Mouse (Mus musculus) CH12.LX (cell line): ENCODE data around the gene Hipk2. TPM values are rescaled to one million over a fixed set of nuclear protein-coding genes. Genes with fewer than 3 reads are reported as not detected.
"Not testable (repeated sequence)": the region's sequence is repeated elsewhere in the genome, so short reads cannot be mapped to it uniquely, and the experiment has no call there.

Source experiments
- DNase-seq: peaks from one replicate; pipeline ENCODE4 v3.0.0-alpha.2; 2013; ENCODE audit errors: extremely low read depth
- H3K27ac ChIP-seq: 2 replicates; pipeline ENCODE4 v1.5.1; 2012; ENCODE audit warnings: low read depth, mild to moderate bottlenecking, control low read depth, moderate library complexity; ENCODE audit not compliant: insufficient read depth
- H3K27me3 ChIP-seq: replicated peaks from 2 replicates; pipeline ENCODE3; 2012; ENCODE audit warnings: inconsistent platforms
- H3K36me3 ChIP-seq, 2 experiments: replicated peaks in 1 of 2; 2 replicates each; pipeline versions ENCODE3 to v1.6.1; 2012; ENCODE audit warnings: inconsistent platforms in 1 of 2, low read length in 1 of 2, mild to moderate bottlenecking in 1 of 2, mixed read lengths in 1 of 2, moderate library complexity in 1 of 2; ENCODE audit not compliant: control insufficient read depth in 1 of 2, insufficient read depth in 1 of 2
- H3K4me1 ChIP-seq, 2 experiments: 2 replicates each; pipeline ENCODE4 v1.6.1; 2012; ENCODE audit warnings: inconsistent platforms in 1 of 2, moderate library complexity in 1 of 2; ENCODE audit not compliant: insufficient read depth in 2 of 2, control insufficient read depth in 1 of 2
- H3K4me2 ChIP-seq: 2 replicates; pipeline ENCODE4 v1.6.1; 2012; ENCODE audit warnings: low read depth, mild to moderate bottlenecking, control low read depth; ENCODE audit not compliant: poor library complexity, insufficient read depth, severe bottlenecking
- H3K4me3 ChIP-seq, 3 experiments: fragments of 150-350 bp in 1 of 3; sonication (generic) in 1 of 3; replicated peaks in 1 of 3; 2 replicates each; pipeline versions ENCODE3 to v1.5.1; 2011 to 2012; ENCODE audit warnings: low read depth in 2 of 3, low read length in 2 of 3, mild to moderate bottlenecking in 2 of 3, moderate library complexity in 2 of 3, control low read depth in 1 of 3, improper control_type of control experiment in 1 of 3, inconsistent platforms in 1 of 3, mixed read lengths in 1 of 3; ENCODE audit not compliant: poor library complexity in 1 of 3
- H3K79me2 ChIP-seq: replicated peaks from 2 replicates; pipeline ENCODE4 v1.6.1; 2012; ENCODE audit warnings: mild to moderate bottlenecking, moderate library complexity; ENCODE audit not compliant: control insufficient read depth, poor library complexity, insufficient read depth, severe bottlenecking; ENCODE audit errors: extremely low read depth
- H3K9ac ChIP-seq: 2 replicates; pipeline ENCODE4 v1.6.1; 2012; ENCODE audit warnings: low read depth, mild to moderate bottlenecking, control low read depth, moderate library complexity; ENCODE audit not compliant: insufficient read depth
- H3K9me3 ChIP-seq: replicated peaks from 2 replicates; pipeline ENCODE3; 2012; ENCODE audit warnings: low read length, inconsistent platforms, mixed read lengths
- BHLHE40 ChIP-seq: IDR thresholded peaks from 2 replicates; pipeline ENCODE4 v1.6.1; 2011; ENCODE audit warnings: mild to moderate bottlenecking, low read depth, low read length, improper control_type of control experiment
- CHD1 ChIP-seq: IDR thresholded peaks from 2 replicates; pipeline ENCODE4 v1.6.1; 2012; ENCODE audit warnings: low read depth, low read length, improper control_type of control experiment, inconsistent platforms
- CTCF ChIP-seq, 2 experiments: IDR thresholded peaks in 1 of 2; conservative IDR thresholded peaks in 1 of 2; 2 replicates each; pipeline ENCODE4 v1.5.1; 2011 to 2012; ENCODE audit warnings: low read depth in 2 of 2, low read length in 2 of 2, improper control_type of control experiment in 1 of 2, inconsistent platforms in 1 of 2, mild to moderate bottlenecking in 1 of 2, moderate library complexity in 1 of 2
- ELF1 ChIP-seq: IDR thresholded peaks from 2 replicates; pipeline ENCODE4 v1.6.1; 2014; ENCODE audit warnings: low read depth, mild to moderate bottlenecking, inconsistent platforms, low read length, improper control_type of control experiment
- GABPA ChIP-seq: IDR thresholded peaks from 2 replicates; pipeline ENCODE4 v1.6.1; 2012; ENCODE audit warnings: low read depth, low read length, improper control_type of control experiment, inconsistent platforms; ENCODE audit not compliant: insufficient replicate concordance
- HCFC1 ChIP-seq: IDR thresholded peaks from 2 replicates; pipeline ENCODE4 v1.6.1; 2012; ENCODE audit warnings: low read depth, mild to moderate bottlenecking, inconsistent platforms, low read length, improper control_type of control experiment
- IRF4 ChIP-seq: IDR thresholded peaks from 2 replicates; pipeline ENCODE4 v1.6.1; 2014; ENCODE audit warnings: low read depth, mild to moderate bottlenecking, inconsistent platforms, low read length, improper control_type of control experiment
- KAT2A ChIP-seq: IDR thresholded peaks from 2 replicates; pipeline ENCODE4 v1.6.1; 2012; ENCODE audit warnings: low read length, improper control_type of control experiment, inconsistent platforms; ENCODE audit not compliant: insufficient replicate concordance
- MAFK ChIP-seq: IDR thresholded peaks from 2 replicates; pipeline ENCODE4 v1.6.1; 2011; ENCODE audit warnings: low read length, improper control_type of control experiment; ENCODE audit not compliant: insufficient replicate concordance
- PAX5 ChIP-seq: IDR thresholded peaks from 2 replicates; pipeline ENCODE4 v1.6.1; 2012; ENCODE audit warnings: low read length, inconsistent platforms, mixed read lengths
- POLR2AphosphoS2 ChIP-seq: IDR thresholded peaks from 2 replicates; pipeline ENCODE4 v1.6.1; 2011; ENCODE audit warnings: low read depth, low read length, improper control_type of control experiment
- RAD21 ChIP-seq: IDR thresholded peaks from 2 replicates; pipeline ENCODE4 v1.6.1; 2011; ENCODE audit warnings: low read depth, mild to moderate bottlenecking, low read length, improper control_type of control experiment, moderate library complexity
- RCOR1 ChIP-seq: conservative IDR thresholded peaks from 2 replicates; pipeline ENCODE4 v1.6.1; 2012; ENCODE audit warnings: low read depth, mild to moderate bottlenecking, inconsistent platforms, low read length, improper control_type of control experiment
- SIN3A ChIP-seq: IDR thresholded peaks from 2 replicates; pipeline ENCODE4 v1.6.1; 2012; ENCODE audit warnings: low read length, improper control_type of control experiment, inconsistent platforms
- TBP ChIP-seq: conservative IDR thresholded peaks from 2 replicates; pipeline ENCODE4 v1.6.1; 2011; ENCODE audit warnings: low read depth, low read length, improper control_type of control experiment
- USF1 ChIP-seq: IDR thresholded peaks from 2 replicates; pipeline ENCODE4 v1.6.1; 2014; ENCODE audit warnings: low read depth, mild to moderate bottlenecking, inconsistent platforms, low read length, improper control_type of control experiment
- ZMIZ1 ChIP-seq: IDR thresholded peaks from 2 replicates; pipeline ENCODE4 v1.6.1; 2012; ENCODE audit warnings: low read depth, mild to moderate bottlenecking, inconsistent platforms, low read length, improper control_type of control experiment
- ZNF384 ChIP-seq: IDR thresholded peaks from 2 replicates; pipeline ENCODE4 v1.6.1; 2012; ENCODE audit warnings: low read depth, low read length, improper control_type of control experiment, inconsistent platforms
- dilution Hi-C: fragments of 300-500 bp; cut with MboI; formaldehyde crosslinking; loops from 2 replicates; pipeline ENCODE4 v1.14.3; 2020; ENCODE audit warnings: low sequenced_read_pairs; ENCODE audit not compliant: extremely low pct_unique_long_range_greater_than_20kb, extremely low pct_ligation_motif_present
- in situ Hi-C: fragments of 300-500 bp; cut with MboI; formaldehyde crosslinking; loops from 3 replicates; pipeline ENCODE4 v1.14.3; 2019; ENCODE audit warnings: low sequenced_read_pairs, low pct_ligation_motif_present, low pct_unique_long_range_greater_than_20kb, mixed read lengths
- polyA plus RNA-seq: library from polyadenylated mRNA; unstranded; fragments of >175 nt; gene quantifications from 2 replicates; pipeline ENCODE4 v1.2.1, GENCODE M21; 2012; ENCODE audit warnings: low read depth; ENCODE audit not compliant: insufficient read length
- total RNA-seq, 2 experiments: library from RNA; depleted of rRNA; stranded (reverse); fragments of 300-350 nt in 1 of 2; fragments of >200 nt in 1 of 2; gene quantifications; 2 replicates each; pipeline ENCODE4 v1.2.3; 2012 to 2014

Hipk2 gene
- total and polyA plus RNA-seq, 3 experiments = 1.6 to 5.3 (median 2.6) TPM

GRCm38 (mm10) chr6:38672011-38672410 is 204.0 kb downstream of the Hipk2 start:
- TF ChIP-seq IRF4 (no peak), ELF1 (no peak), BHLHE40 (no peak), RCOR1 (no peak), TBP (no peak), SIN3A (no peak), CHD1 (no peak), MAFK (no peak), USF1 (no peak), GABPA (no peak), ZMIZ1 (no peak), KAT2A (no peak), ZNF384 (no peak), PAX5 (no peak), RAD21 (no peak), POLR2AphosphoS2 (no peak), CTCF (conservative IDR thresholded peaks at IDR 0.05 in 1 of 2, IDR thresholded peaks at IDR 0.05 in 1 of 2; ENCODE audit: low read depth in 2 of 2, low read length in 2 of 2) (no peak), HCFC1 (no peak)
- no peak overlapping the region for H3K4me3 ChIP-seq
- no peaks in the 10 kb centered on the region for H3K27me3 ChIP-seq
- no peak overlapping the region for H3K27ac ChIP-seq
- no peaks in the 10 kb centered on the region for H3K9me3 ChIP-seq
- dilution Hi-C loops = no loop called here
- no peak overlapping the region for H3K4me2 ChIP-seq
- peaks cover 4 to 7% of the 10 kb centered on the region in 2 experiments; a peak in 3 of 4 replicates for H3K4me1 ChIP-seq
- in situ Hi-C loops = no loop called here
- H3K36me3 ChIP-seq = no peaks in the 10 kb centered on the region
- no peak for DNase-seq
- H3K9ac ChIP-seq = no peak overlapping the region
- no peaks in the 10 kb centered on the region for H3K79me2 ChIP-seq

DNA sequence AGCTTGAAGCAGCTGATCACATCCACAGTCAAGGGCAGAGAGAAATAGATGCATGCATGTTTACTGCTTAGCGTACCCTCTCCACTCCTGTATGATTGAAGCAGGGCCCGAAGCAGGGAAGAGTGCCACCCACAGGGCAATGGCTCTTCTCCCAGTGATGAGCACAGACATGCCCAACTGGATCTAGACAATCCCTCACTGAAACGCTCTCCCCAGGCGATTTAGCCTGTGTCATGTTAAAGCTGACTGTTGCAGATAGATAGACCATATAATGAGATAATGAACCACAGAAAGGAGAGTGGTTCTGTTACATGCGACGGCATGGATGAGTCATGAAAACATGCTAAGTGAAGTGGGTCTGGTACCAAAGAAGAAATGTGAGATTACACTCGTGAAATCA is 204.7 kb downstream of the Hipk2 start:
- Histone ChIP-seq H3K79me2 (no peaks in the 10 kb centered on the region), H3K27me3 (no peaks in the 10 kb centered on the region), H3K36me3 (no peaks in the 10 kb centered on the region), H3K4me2 (no peak overlapping the region), H3K4me1 (peaks cover 4 to 7% of the 10 kb centered on the region in 2 experiments; a peak in 3 of 4 replicates), H3K4me3 (no peak overlapping the region), H3K9me3 (no peaks in the 10 kb centered on the region), H3K27ac (no peak overlapping the region), H3K9ac (no peak overlapping the region)
- in situ Hi-C loops (no loop called here), dilution Hi-C loops (no loop called here)
- no peak for DNase-seq
- TF ChIP-seq GABPA (no peak), ELF1 (no peak), PAX5 (no peak), CTCF (conservative IDR thresholded peaks at IDR 0.05 in 1 of 2, IDR thresholded peaks at IDR 0.05 in 1 of 2; ENCODE audit: low read depth in 2 of 2, low read length in 2 of 2) (0 out of 4 replicates have a peak, but pooled peaks of 1 of the 2 experiments have one; percentile 1)
- TF ChIP-seq, all 38 proteins: peak for 1

GRCm38 (mm10) chr6:38670488-38670887 is 205.5 kb downstream of the Hipk2 start:
- H3K36me3 ChIP-seq, DNase-seq, H3K27me3 ChIP-seq, H3K4me1 ChIP-seq, in situ Hi-C loops, dilution Hi-C loops, H3K9me3 ChIP-seq, H3K4me2 ChIP-seq, H3K79me2 ChIP-seq, H3K9ac ChIP-seq, H3K27ac ChIP-seq, H3K4me3 ChIP-seq: not testable (repeated sequence)
